Mouse (Mus musculus) lung, postnatal 0 days (tissue): ENCODE results near the gene Rtkn2. TPM values are rescaled to one million over a fixed set of nuclear protein-coding genes. Genes with fewer than 3 reads are reported as not detected.

ENCODE experiments used
- ATAC-seq: fragments of 200-750 bp; cut with Nextera tagmentation; 2 replicates; pipeline ENCODE4 v1.8.0; 2017; ENCODE audit warnings: moderate library complexity
- DNase-seq: peaks from one replicate; pipeline ENCODE4 v3.0.0-alpha.2; 2016; ENCODE audit warnings: low spot score
- H3K27ac ChIP-seq: fragments of 300-500 bp; sonication (generic); 2 replicates; pipeline ENCODE4 v1.5.1; 2014; ENCODE audit warnings: antibody characterized with exemption, mild to moderate bottlenecking, low read length, mixed read lengths
- H3K27me3 ChIP-seq: fragments of 300-500 bp; sonication (generic); replicated peaks from 2 replicates; pipeline ENCODE4 v1.6.1; 2014; ENCODE audit warnings: low read length, mixed read lengths; ENCODE audit not compliant: insufficient read depth
- H3K36me3 ChIP-seq: fragments of 300-500 bp; sonication (generic); 2 replicates; pipeline ENCODE4 v1.6.1; 2014; ENCODE audit warnings: low read length, mixed read lengths; ENCODE audit not compliant: insufficient read depth
- H3K4me1 ChIP-seq: fragments of 300-500 bp; sonication (generic); 2 replicates; pipeline ENCODE4 v1.6.1; 2014; ENCODE audit warnings: antibody characterized with exemption, low read depth, low read length, mixed read lengths; ENCODE audit not compliant: insufficient read depth
- H3K4me2 ChIP-seq: fragments of 300-500 bp; sonication (generic); replicated peaks from 2 replicates; pipeline ENCODE4 v1.6.1; 2014; ENCODE audit warnings: low read depth, mild to moderate bottlenecking, low read length, moderate library complexity, mixed read lengths
- H3K4me3 ChIP-seq: fragments of 300-500 bp; sonication (generic); 2 replicates; pipeline ENCODE4 v1.5.1; 2014; ENCODE audit warnings: low read depth, low read length
- H3K9ac ChIP-seq: fragments of 300-500 bp; sonication (generic); replicated peaks from 2 replicates; pipeline ENCODE4 v1.6.1; 2014; ENCODE audit warnings: low read depth, mild to moderate bottlenecking
- H3K9me3 ChIP-seq: fragments of 300-500 bp; sonication (generic); 2 replicates; pipeline ENCODE4 v1.6.1; 2016; ENCODE audit warnings: low read length, mixed read lengths
- CTCF ChIP-seq: IDR thresholded peaks from 2 replicates; pipeline ENCODE4 v1.5.1; 2016; ENCODE audit warnings: antibody characterized with exemption, mild to moderate bottlenecking
- EP300 ChIP-seq: IDR thresholded peaks from 2 replicates; pipeline ENCODE4 v1.6.1; 2016; ENCODE audit warnings: antibody characterized with exemption, mild to moderate bottlenecking, control low read depth
- WGBS: fragments of 180-500 bp; shearing (Covaris S2); extraction: QIAGEN DNeasy Blood & Tissue Kit; methylation state at CpG from one replicate; pipeline ENCODE4 v1.1.7; 2014; 5-methylcytosine and 5-hydroxymethylcytosine counted together
- polyA plus RNA-seq: library from polyadenylated mRNA; unstranded; fragments of >200 nt; fragmentation: Nextera tagmentation; extraction: Ambion mirVana; gene quantifications from 2 replicates; pipeline ENCODE4 v1.2.1, GENCODE M21; 2015

The Rtkn2 gene
- polyA plus RNA-seq, 1 experiment from 2014 or later, result 207 TPM

- no peak overlapping the region for H3K27ac ChIP-seq
- DNase-seq (no peak), ATAC-seq (no peak)
- TF ChIP-seq EP300 (no peak), CTCF (no peak)
- H3K4me1 ChIP-seq, result no peaks in the 10 kb centered on the region
- WGBS, result 88% methylated on average over 8 of the region's 8 CpGs
- no peaks in the 10 kb centered on the region for H3K27me3 ChIP-seq
- peaks cover 9% of the 10 kb centered on the region; the same call in 1 of the 2 replicates for H3K36me3 ChIP-seq
- no peaks in the 10 kb centered on the region for H3K9me3 ChIP-seq
- no peak overlapping the region for H3K4me2 ChIP-seq
- H3K4me3 ChIP-seq, result no peak overlapping the region
- no peak overlapping the region for H3K9ac ChIP-seq
These were observed 59.7 kb downstream of the Rtkn2 start for GRCm38 (mm10) chr10:68038997-68039624.

- Histone ChIP-seq H3K4me2 (no peak overlapping the region), H3K9me3 (no peaks in the 10 kb centered on the region), H3K36me3 (peaks cover 9% of the 10 kb centered on the region; the same call in 1 of the 2 replicates), H3K27ac (no peak overlapping the region), H3K27me3 (no peaks in the 10 kb centered on the region), H3K9ac (no peak overlapping the region), H3K4me1 (no peaks in the 10 kb centered on the region), H3K4me3 (no peak overlapping the region)
- DNase-seq (no peak), ATAC-seq (no peak)
- TF ChIP-seq CTCF (no peak), EP300 (no peak)
- WGBS, result 77% methylated on average over 14 of the region's 14 CpGs
These were observed 60.4 kb downstream of the Rtkn2 start for GRCm38 (mm10) chr10:68039641-68040205.

GRCm38 (mm10) chr10:68040394-68040793, 61.0 kb downstream of the Rtkn2 start:
- ATAC-seq, result no peak
- 81% methylated on average over 6 of the region's 6 CpGs for WGBS

GRCm38 (mm10) chr10:68043973-68044372, 64.6 kb downstream of the Rtkn2 start:
- no peaks in the 10 kb centered on the region; the same call in 1 of the 2 replicates for H3K36me3 ChIP-seq
- H3K9me3 ChIP-seq, result no peaks in the 10 kb centered on the region
- no peak for ATAC-seq
- TF ChIP-seq EP300, result no peak
- TF ChIP-seq CTCF, result no peak
- H3K27ac ChIP-seq, result no peak overlapping the region
- H3K27me3 ChIP-seq, result no peaks in the 10 kb centered on the region
- 44% methylated on average over 6 of the region's 6 CpGs for WGBS
- H3K4me1 ChIP-seq, result no peaks in the 10 kb centered on the region
- no peak overlapping the region for H3K4me2 ChIP-seq
- no peak overlapping the region for H3K9ac ChIP-seq
- H3K4me3 ChIP-seq, result no peak overlapping the region
- no peak for DNase-seq

More at GRCm38 (mm10) chr10:68040394-68040793, 61.0 kb downstream of the Rtkn2 start:
- H3K4me2 ChIP-seq, result no peak overlapping the region
- no peak overlapping the region for H3K9ac ChIP-seq
- peaks cover 9% of the 10 kb centered on the region; the same call in 1 of the 2 replicates for H3K36me3 ChIP-seq
- H3K9me3 ChIP-seq, result no peaks in the 10 kb centered on the region
- no peak overlapping the region for H3K4me3 ChIP-seq
- no peak overlapping the region for H3K27ac ChIP-seq
- TF ChIP-seq CTCF, result no peak
- TF ChIP-seq EP300, result no peak
- no peak for DNase-seq
- no peaks in the 10 kb centered on the region for H3K4me1 ChIP-seq
- no peaks in the 10 kb centered on the region for H3K27me3 ChIP-seq

- ATAC-seq, result no peak
- DNase-seq, result no peak
- Histone ChIP-seq H3K9me3 (no peaks in the 10 kb centered on the region), H3K27ac (no peak overlapping the region), H3K4me2 (no peak overlapping the region), H3K36me3 (no peaks in the 10 kb centered on the region; the same call in 1 of the 2 replicates), H3K4me1 (no peaks in the 10 kb centered on the region), H3K27me3 (no peaks in the 10 kb centered on the region), H3K9ac (no peak overlapping the region), H3K4me3 (no peak overlapping the region)
- TF ChIP-seq CTCF, result no peak
- no peak for TF ChIP-seq EP300
- 95% methylated on average over 8 of the region's 8 CpGs for WGBS
These were observed 65.5 kb downstream of the Rtkn2 start for GRCm38 (mm10) chr10:68044864-68045263.

- Histone ChIP-seq H3K4me1 (no peaks in the 10 kb centered on the region), H3K36me3 (no peaks in the 10 kb centered on the region), H3K4me2 (no peak overlapping the region), H3K27ac (no peak overlapping the region), H3K9ac (no peak overlapping the region), H3K27me3 (no peaks in the 10 kb centered on the region), H3K9me3 (no peaks in the 10 kb centered on the region), H3K4me3 (no peak overlapping the region)
- WGBS, result 65% methylated on average over 8 of the region's 8 CpGs
- ATAC-seq (no peak; the same call in 1 of the 2 replicates), DNase-seq (no peak)
- TF ChIP-seq CTCF (no peak), EP300 (no peak)
These were observed 69.4 kb downstream of the Rtkn2 start for GRCm38 (mm10) chr10:68048641-68049305.
